Mouse (Mus musculus) myocyte (in vitro differentiated cells): Measurements from ENCODE around the gene Lrmda. TPM values are rescaled to one million over a fixed set of nuclear protein-coding genes. Genes with fewer than 3 reads are reported as not detected.

Experiments used
- H3K27me3 ChIP-seq: one replicate; pipeline ENCODE4 v1.6.1; 2011; ENCODE audit not compliant: control insufficient read depth, insufficient read depth, insufficient read length
- H3K36me3 ChIP-seq: one replicate; pipeline ENCODE4 v1.6.1; 2011; ENCODE audit not compliant: control insufficient read depth, insufficient read depth
- H3K4me2 ChIP-seq: one replicate; pipeline ENCODE4 v1.6.1; 2011; ENCODE audit warnings: low read depth, control low read depth
- H3K4me3 ChIP-seq: one replicate; pipeline ENCODE4 v1.5.1; 2011; ENCODE audit warnings: mild to moderate bottlenecking, control low read depth, moderate library complexity
- H3K79me2 ChIP-seq: one replicate; pipeline ENCODE4 v1.6.1; 2011; ENCODE audit not compliant: control insufficient read depth, insufficient read depth
- H3ac ChIP-seq: one replicate; pipeline ENCODE4 v1.6.1; 2011; ENCODE audit not compliant: control insufficient read depth, insufficient read length
- CEBPB ChIP-seq: IDR thresholded peaks from 2 replicates; pipeline ENCODE4 v1.6.1; 2011; ENCODE audit warnings: mild to moderate bottlenecking, moderate library complexity; ENCODE audit not compliant: poor library complexity, insufficient read depth, severe bottlenecking
- E2F4 ChIP-seq: IDR thresholded peaks from one replicate; pipeline ENCODE4 v1.6.1; 2011; ENCODE audit warnings: mild to moderate bottlenecking, control low read depth, moderate library complexity; ENCODE audit not compliant: insufficient read depth
- MAX ChIP-seq: IDR thresholded peaks from one replicate; pipeline ENCODE4 v1.6.1; 2011; ENCODE audit warnings: low read depth, mild to moderate bottlenecking, control low read depth
- MYOD1 ChIP-seq, 3 experiments: IDR thresholded peaks; one replicate each; pipeline ENCODE4 v1.6.1; 2011; ENCODE audit warnings: control low read depth in 2 of 3, low read depth in 2 of 3, mild to moderate bottlenecking in 2 of 3, moderate library complexity in 1 of 3; ENCODE audit not compliant: insufficient read length in 2 of 3, control insufficient read depth in 1 of 3
- MYOG ChIP-seq, 3 experiments: IDR thresholded peaks; one replicate each; pipeline ENCODE4 v1.6.1; 2011; ENCODE audit warnings: control low read depth in 2 of 3, low read depth in 2 of 3, mild to moderate bottlenecking in 2 of 3; ENCODE audit not compliant: insufficient read length in 2 of 3, control insufficient read depth in 1 of 3, insufficient read depth in 1 of 3
- POLR2A ChIP-seq: IDR thresholded peaks from one replicate; pipeline ENCODE4 v1.6.1; 2011; ENCODE audit warnings: low read depth, mild to moderate bottlenecking, control low read depth, moderate library complexity; ENCODE audit not compliant: insufficient read length
- POLR2AphosphoS2 ChIP-seq: IDR thresholded peaks from one replicate; pipeline ENCODE4 v1.6.1; 2011; ENCODE audit warnings: low read depth, control low read depth; ENCODE audit not compliant: insufficient read length
- REST ChIP-seq: IDR thresholded peaks from one replicate; pipeline ENCODE4 v1.6.1; 2011; ENCODE audit warnings: mild to moderate bottlenecking, control low read depth, moderate library complexity; ENCODE audit not compliant: insufficient read depth, insufficient read length
- SRF ChIP-seq: IDR thresholded peaks from one replicate; pipeline ENCODE4 v1.6.1; 2011; ENCODE audit warnings: low read depth; ENCODE audit not compliant: control insufficient read depth, insufficient read length
- TCF12 ChIP-seq: IDR thresholded peaks from one replicate; pipeline ENCODE4 v1.6.1; 2011; ENCODE audit warnings: mild to moderate bottlenecking, control low read depth; ENCODE audit not compliant: poor library complexity, insufficient read depth, severe bottlenecking
- TCF3 ChIP-seq: IDR thresholded peaks from one replicate; pipeline ENCODE4 v1.6.1; 2011; ENCODE audit warnings: low read depth, control low read depth; ENCODE audit not compliant: insufficient read length
- USF1 ChIP-seq: IDR thresholded peaks from one replicate; pipeline ENCODE4 v1.6.1; 2011; ENCODE audit warnings: low read depth, mild to moderate bottlenecking, control low read depth, moderate library complexity
- polyA plus RNA-seq: library from polyadenylated mRNA; unstranded; fragments of >200 nt; fragmentation: generic; extraction: Trizol; gene quantifications from one replicate; pipeline ENCODE4 v1.2.1, GENCODE M21; 2012; ENCODE audit warnings: missing spikeins

Lrmda gene
- polyA plus RNA-seq, 1 experiment = 1.9 TPM

DNA sequence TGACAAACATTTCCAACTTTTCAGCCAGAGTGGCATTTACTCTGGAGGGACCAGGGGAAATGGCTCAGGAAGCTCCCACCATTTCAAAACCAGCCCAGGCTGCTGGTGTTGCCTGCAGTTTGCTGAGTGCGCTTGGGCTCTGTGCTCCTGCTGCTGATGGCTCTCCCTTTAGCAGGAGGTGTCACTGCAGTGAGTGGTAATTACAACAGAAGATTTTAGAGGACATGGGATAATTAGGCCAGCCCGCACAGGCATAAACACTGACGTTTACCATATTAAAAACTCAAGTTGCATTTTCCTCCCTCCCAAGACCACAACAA lies 1076.5 kb downstream of the Lrmda start:
- TF ChIP-seq CEBPB (no peak), POLR2A (no peak), USF1 (no peak), MAX (no peak), MYOG (IDR thresholded peaks at IDR 0.05; ENCODE audit: control insufficient read depth in 1 of 3, insufficient read depth in 1 of 3, insufficient read length in 2 of 3, low read depth in 2 of 3) (no peak), REST (no peak), E2F4 (no peak), TCF3 (no peak)
- H3K27me3 ChIP-seq = no peaks in the 10 kb centered on the region
- H3ac ChIP-seq = no peak overlapping the region
- H3K4me2 ChIP-seq = no peak overlapping the region
- H3K4me3 ChIP-seq = no peak overlapping the region
- no peaks in the 10 kb centered on the region for H3K79me2 ChIP-seq
- H3K36me3 ChIP-seq = no peaks in the 10 kb centered on the region

DNA sequence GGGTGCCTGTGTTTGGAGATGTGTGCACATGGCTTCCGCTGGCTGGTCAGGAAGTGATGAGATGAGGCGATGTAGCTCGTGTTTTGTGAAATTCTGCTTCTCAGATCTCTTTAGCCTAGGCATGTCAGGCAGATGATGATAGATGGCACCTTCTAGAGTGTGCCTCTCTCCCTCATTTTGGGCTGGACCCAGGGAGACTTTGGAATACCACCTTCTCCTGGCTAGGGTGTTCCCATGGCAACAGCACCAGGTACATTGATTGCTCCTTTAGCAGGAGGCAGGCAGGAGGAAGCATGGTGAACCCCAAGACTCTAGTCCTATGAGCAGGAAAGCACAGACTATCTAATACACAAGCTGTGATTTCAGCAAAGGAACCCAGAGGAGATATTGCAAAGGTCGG lies 1076.9 kb downstream of the Lrmda start:
- Histone ChIP-seq H3K79me2 (no peaks in the 10 kb centered on the region), H3K4me2 (no peak overlapping the region), H3K36me3 (no peaks in the 10 kb centered on the region), H3K4me3 (no peak overlapping the region), H3ac (no peak overlapping the region), H3K27me3 (no peaks in the 10 kb centered on the region)
- no peak for TF ChIP-seq POLR2A
- TF ChIP-seq CEBPB = no peak
- no peak for TF ChIP-seq SRF
- no peak for TF ChIP-seq MYOD1 (IDR thresholded peaks at IDR 0.05; ENCODE audit: control insufficient read depth in 1 of 3, insufficient read length in 2 of 3, low read depth in 2 of 3)
- TF ChIP-seq POLR2AphosphoS2 = no peak
- no peak for TF ChIP-seq E2F4
- TF ChIP-seq MAX = no peak
- no peak for TF ChIP-seq TCF12
- TF ChIP-seq REST = no peak
- no peak for TF ChIP-seq TCF3
- TF ChIP-seq USF1 = no peak

Other genes with a start within 250 kb of the Lrmda start
- gene Vdac2, start 194.5 kb upstream of the Lrmda start, polyA plus RNA-seq = 314 TPM
- gene Comtd1, start 170.7 kb upstream of the Lrmda start, polyA plus RNA-seq = 47.1 TPM
- 5.4 TPM for gene Zfp503, start 30.1 kb upstream of the Lrmda start, polyA plus RNA-seq